Mouse (Mus musculus): ENCODE data around the gene Cntrl.

Gene Cntrl

DNA sequence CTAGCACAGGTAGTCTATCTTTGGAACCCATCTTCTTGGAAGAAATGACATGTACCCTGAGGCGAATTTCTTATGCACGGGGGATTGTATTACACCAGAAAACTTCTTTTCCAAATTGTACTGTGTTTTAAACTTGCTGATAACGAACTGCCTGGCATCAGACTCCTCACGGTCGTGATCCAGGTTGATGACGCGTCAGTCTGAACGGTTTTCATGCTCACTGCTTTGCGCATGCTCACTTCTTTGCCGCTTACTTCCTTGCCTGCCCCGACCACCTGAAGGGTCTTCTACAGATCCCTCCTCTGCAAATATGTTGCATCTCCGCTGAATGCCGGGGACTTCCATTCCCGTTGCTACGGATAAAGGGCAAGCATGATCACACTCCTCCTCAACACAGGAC, 115.0 kb downstream of the Cntrl start:
- DNase-seq: no peak

GRCm38 (mm10) chr2:35228145-35228544, 118.9 kb downstream of the Cntrl start:
- no peak for DNase-seq
